Mouse (Mus musculus): ENCODE results near the gene Ric1. TPM values are rescaled to one million over a fixed set of nuclear protein-coding genes. Genes with fewer than 3 reads are reported as not detected.
"Not testable (repeated sequence)": the region's sequence is repeated elsewhere in the genome, so short reads cannot be mapped to it uniquely, and the experiment has no call there.

Ric1 gene
- total and polyA plus RNA-seq, 2 experiments from 2014 or later = 13.8 to 37.4 TPM

GRCm38 (mm10) chr19:29518922-29519321 lies 3.2 kb upstream of the Ric1 start:
- H3K4me1 ChIP-seq (ENCODE audit: insufficient read depth, low read length) = no peaks in the 10 kb centered on the region; the same call in 1 of the 2 replicates
- DNase-seq (ENCODE audit: low spot score) (no peak), ATAC-seq (ENCODE audit: low FRiP score) (no peak)
- WGBS = 69% methylated on average over 4 of the region's 4 CpGs
- H3K4me2 ChIP-seq (ENCODE audit: low read depth, low read length, poor library complexity, severe bottlenecking) = no peak overlapping the region
- H3K9ac ChIP-seq (replicated peaks; ENCODE audit: low read length, poor library complexity, severe bottlenecking) = no peak overlapping the region
- TF ChIP-seq CTCF (IDR thresholded peaks at IDR 0.05) = no peak
- H3K27ac ChIP-seq (ENCODE audit: low read depth, low read length) = no peak overlapping the region
- no peak overlapping the region for H3K4me3 ChIP-seq (ENCODE audit: low read depth, low read length)
- H3K9me3 ChIP-seq (ENCODE audit: low read length) = 0 out of 2 replicates have a peak, but pooled peaks cover 3% of the 10 kb centered on the region
- H3K27me3 ChIP-seq (ENCODE audit: insufficient read depth, low read length) = no peaks in the 10 kb centered on the region
- no peaks in the 10 kb centered on the region for H3K36me3 ChIP-seq (ENCODE audit: insufficient read depth, low read length)

GRCm38 (mm10) chr19:29520996-29521560 lies 1.0 kb upstream of the Ric1 start:
- no peak for ATAC-seq (ENCODE audit: low FRiP score)

GRCm38 (mm10) chr19:29522445-29523229 lies 555 bp downstream of the Ric1 start:
- H3K9me3 ChIP-seq (ENCODE audit: low read length) = no peaks in the 10 kb centered on the region
- no peak for TF ChIP-seq CTCF (IDR thresholded peaks at IDR 0.05)
- H3K4me1 ChIP-seq (ENCODE audit: insufficient read depth, low read length) = no peaks in the 10 kb centered on the region; the same call in 1 of the 2 replicates
- H3K27me3 ChIP-seq (ENCODE audit: insufficient read depth, low read length) = no peaks in the 10 kb centered on the region
- peak overlapping the region; percentile 88 for H3K27ac ChIP-seq (ENCODE audit: low read depth, low read length)
- peak; percentile 77 for ATAC-seq (ENCODE audit: low FRiP score)
- peak overlapping the region; percentile 86 for H3K9ac ChIP-seq (replicated peaks; ENCODE audit: low read length, poor library complexity, severe bottlenecking)
- H3K36me3 ChIP-seq (ENCODE audit: insufficient read depth, low read length) = no peaks in the 10 kb centered on the region
- WGBS = under 1% methylated on average over 59 of the region's 92 CpGs
- peak overlapping the region; percentile 68 for H3K4me3 ChIP-seq (ENCODE audit: low read depth, low read length)
- H3K4me2 ChIP-seq (ENCODE audit: low read depth, low read length, poor library complexity, severe bottlenecking) = peak overlapping the region; percentile 83
- peak; percentile 28 for DNase-seq (ENCODE audit: low spot score)

More at GRCm38 (mm10) chr19:29520996-29521560, 1.0 kb upstream of the Ric1 start:
- Histone ChIP-seq H3K36me3 (ENCODE audit: insufficient read depth, low read length) (no peaks in the 10 kb centered on the region), H3K4me3 (ENCODE audit: low read depth, low read length) (peak overlapping the region; percentile 68; the same call in 1 of the 2 replicates), H3K4me1 (ENCODE audit: insufficient read depth, low read length) (no peaks in the 10 kb centered on the region; the same call in 1 of the 2 replicates), H3K9me3 (ENCODE audit: low read length) (no peaks in the 10 kb centered on the region), H3K27me3 (ENCODE audit: insufficient read depth, low read length) (no peaks in the 10 kb centered on the region), H3K4me2 (ENCODE audit: low read depth, low read length, poor library complexity, severe bottlenecking) (peak overlapping the region; percentile 59), H3K27ac (ENCODE audit: low read depth, low read length) (no peak overlapping the region), H3K9ac (replicated peaks; ENCODE audit: low read length, poor library complexity, severe bottlenecking) (peak overlapping the region; percentile 86; the same call in 1 of the 2 replicates)
- no peak for TF ChIP-seq CTCF (IDR thresholded peaks at IDR 0.05)
- 47% methylated on average over 10 of the region's 10 CpGs for WGBS
- DNase-seq (ENCODE audit: low spot score) = no peak

- H3K4me3 ChIP-seq (ENCODE audit: low read depth, low read length) = peak overlapping the region; percentile 68
- no peaks in the 10 kb centered on the region for H3K27me3 ChIP-seq (ENCODE audit: insufficient read depth, low read length)
- peak overlapping the region; percentile 83 for H3K4me2 ChIP-seq (ENCODE audit: low read depth, low read length, poor library complexity, severe bottlenecking)
- H3K9me3 ChIP-seq (ENCODE audit: low read length) = no peaks in the 10 kb centered on the region
- WGBS = under 1% methylated on average over 9 of the region's 9 CpGs
- no peaks in the 10 kb centered on the region; the same call in 1 of the 2 replicates for H3K4me1 ChIP-seq (ENCODE audit: insufficient read depth, low read length)
- no peak overlapping the region for H3K27ac ChIP-seq (ENCODE audit: low read depth, low read length)
- H3K36me3 ChIP-seq (ENCODE audit: insufficient read depth, low read length) = no peaks in the 10 kb centered on the region
- no peak for TF ChIP-seq CTCF (IDR thresholded peaks at IDR 0.05)
- no peak for ATAC-seq (ENCODE audit: low FRiP score)
- H3K9ac ChIP-seq (replicated peaks; ENCODE audit: low read length, poor library complexity, severe bottlenecking) = peak overlapping the region; percentile 86
- no peak for DNase-seq (ENCODE audit: low spot score)
Measured at GRCm38 (mm10) chr19:29523230-29523582, 1.1 kb downstream of the Ric1 start.

GRCm38 (mm10) chr19:29523701-29524100 lies 1.6 kb downstream of the Ric1 start:
- ATAC-seq (ENCODE audit: low FRiP score) = no peak
- WGBS = 46% methylated on average over 5 of the region's 5 CpGs

GRCm38 (mm10) chr19:29524614-29525013 lies 2.5 kb downstream of the Ric1 start:
- DNase-seq (ENCODE audit: low spot score) = no peak
- no peaks in the 10 kb centered on the region for H3K27me3 ChIP-seq (ENCODE audit: insufficient read depth, low read length)
- H3K27ac ChIP-seq (ENCODE audit: low read depth, low read length) = no peak overlapping the region
- H3K9me3 ChIP-seq (ENCODE audit: low read length) = no peaks in the 10 kb centered on the region
- no peak overlapping the region for H3K9ac ChIP-seq (replicated peaks; ENCODE audit: low read length, poor library complexity, severe bottlenecking)
- H3K36me3 ChIP-seq (ENCODE audit: insufficient read depth, low read length) = no peaks in the 10 kb centered on the region
- H3K4me3 ChIP-seq (ENCODE audit: low read depth, low read length) = no peak overlapping the region
- 69% methylated on average over 4 of the region's 4 CpGs for WGBS
- no peak for TF ChIP-seq CTCF (IDR thresholded peaks at IDR 0.05)
- H3K4me2 ChIP-seq (ENCODE audit: low read depth, low read length, poor library complexity, severe bottlenecking) = no peak overlapping the region
- no peaks in the 10 kb centered on the region; the same call in 1 of the 2 replicates for H3K4me1 ChIP-seq (ENCODE audit: insufficient read depth, low read length)
- ATAC-seq (ENCODE audit: low FRiP score) = no peak

More at GRCm38 (mm10) chr19:29523701-29524100, 1.6 kb downstream of the Ric1 start:
- Histone ChIP-seq H3K36me3 (ENCODE audit: insufficient read depth, low read length) (no peaks in the 10 kb centered on the region), H3K4me3 (ENCODE audit: low read depth, low read length) (peak overlapping the region; percentile 68), H3K9me3 (ENCODE audit: low read length) (no peaks in the 10 kb centered on the region), H3K27ac (ENCODE audit: low read depth, low read length) (no peak overlapping the region), H3K4me2 (ENCODE audit: low read depth, low read length, poor library complexity, severe bottlenecking) (peak overlapping the region; percentile 83), H3K4me1 (ENCODE audit: insufficient read depth, low read length) (no peaks in the 10 kb centered on the region; the same call in 1 of the 2 replicates), H3K27me3 (ENCODE audit: insufficient read depth, low read length) (no peaks in the 10 kb centered on the region), H3K9ac (replicated peaks; ENCODE audit: low read length, poor library complexity, severe bottlenecking) (0 out of 2 replicates have a peak overlapping the region, but pooled peaks have one; percentile 86)
- TF ChIP-seq CTCF (IDR thresholded peaks at IDR 0.05) = no peak
- DNase-seq (ENCODE audit: low spot score) = no peak

- not testable (repeated sequence) for H3K4me3 ChIP-seq (ENCODE audit: low read depth, low read length); H3K4me2 ChIP-seq (ENCODE audit: low read depth, low read length, poor library complexity, severe bottlenecking); ATAC-seq (ENCODE audit: low FRiP score); H3K27me3 ChIP-seq (ENCODE audit: insufficient read depth, low read length); DNase-seq (ENCODE audit: low spot score); H3K27ac ChIP-seq (ENCODE audit: low read depth, low read length); H3K36me3 ChIP-seq (ENCODE audit: insufficient read depth, low read length); H3K9me3 ChIP-seq (ENCODE audit: low read length); H3K4me1 ChIP-seq (ENCODE audit: insufficient read depth, low read length); H3K9ac ChIP-seq (replicated peaks; ENCODE audit: low read length, poor library complexity, severe bottlenecking)
- WGBS = 88% methylated on average over 4 of the region's 4 CpGs
Measured at GRCm38 (mm10) chr19:29525588-29525987, 3.5 kb downstream of the Ric1 start.
